Mouse (Mus musculus) forebrain, embryonic 12.5 days (tissue): Measurements from ENCODE around the gene Gdf3. TPM values are rescaled to one million over a fixed set of nuclear protein-coding genes. Genes with fewer than 3 reads are reported as not detected.

Experiments used
- ATAC-seq: fragments of 200-750 bp; cut with Nextera tagmentation; 2 replicates; pipeline ENCODE4 v1.8.0; 2017; ENCODE audit warnings: moderate TSS enrichment; ENCODE audit not compliant: low FRiP score
- H3K27ac ChIP-seq: fragments of 300-500 bp; sonication (generic); 2 replicates; pipeline ENCODE4 v1.5.1; 2016; ENCODE audit warnings: mild to moderate bottlenecking
- H3K27me3 ChIP-seq: fragments of 300-500 bp; sonication (generic); 2 replicates; pipeline ENCODE4 v1.6.1; 2016; ENCODE audit warnings: mild to moderate bottlenecking
- H3K36me3 ChIP-seq: fragments of 300-500 bp; sonication (generic); replicated peaks from 2 replicates; pipeline ENCODE4 v1.6.1; 2016; ENCODE audit warnings: mild to moderate bottlenecking
- H3K4me1 ChIP-seq: fragments of 300-500 bp; sonication (generic); 2 replicates; pipeline ENCODE4 v1.6.1; 2016
- H3K4me2 ChIP-seq: fragments of 300-500 bp; sonication (generic); 2 replicates; pipeline ENCODE4 v1.6.1; 2016; ENCODE audit warnings: mild to moderate bottlenecking, moderate library complexity
- H3K4me3 ChIP-seq: fragments of 300-500 bp; sonication (generic); replicated peaks from 2 replicates; pipeline ENCODE4 v1.5.1; 2016; ENCODE audit warnings: mild to moderate bottlenecking
- H3K9ac ChIP-seq: fragments of 300-500 bp; sonication (generic); 2 replicates; pipeline ENCODE4 v1.6.1; 2016; ENCODE audit warnings: mild to moderate bottlenecking
- H3K9me3 ChIP-seq: fragments of 300-500 bp; sonication (generic); 2 replicates; pipeline ENCODE4 v1.6.1; 2016
- WGBS: fragments of 180-500 bp; shearing (Covaris S2); methylation state at CpG from one replicate; pipeline ENCODE4 v1.1.7; 2016; 5-methylcytosine and 5-hydroxymethylcytosine counted together
- polyA plus RNA-seq: library from polyadenylated mRNA; unstranded; fragments of >200 nt; fragmentation: Nextera tagmentation; extraction: Ambion mirVana; gene quantifications from 2 replicates; pipeline ENCODE4 v1.2.1, GENCODE M21; 2016

Gene Gdf3
- polyA plus RNA-seq, 1 experiment from 2014 or later, result not detected

DNA sequence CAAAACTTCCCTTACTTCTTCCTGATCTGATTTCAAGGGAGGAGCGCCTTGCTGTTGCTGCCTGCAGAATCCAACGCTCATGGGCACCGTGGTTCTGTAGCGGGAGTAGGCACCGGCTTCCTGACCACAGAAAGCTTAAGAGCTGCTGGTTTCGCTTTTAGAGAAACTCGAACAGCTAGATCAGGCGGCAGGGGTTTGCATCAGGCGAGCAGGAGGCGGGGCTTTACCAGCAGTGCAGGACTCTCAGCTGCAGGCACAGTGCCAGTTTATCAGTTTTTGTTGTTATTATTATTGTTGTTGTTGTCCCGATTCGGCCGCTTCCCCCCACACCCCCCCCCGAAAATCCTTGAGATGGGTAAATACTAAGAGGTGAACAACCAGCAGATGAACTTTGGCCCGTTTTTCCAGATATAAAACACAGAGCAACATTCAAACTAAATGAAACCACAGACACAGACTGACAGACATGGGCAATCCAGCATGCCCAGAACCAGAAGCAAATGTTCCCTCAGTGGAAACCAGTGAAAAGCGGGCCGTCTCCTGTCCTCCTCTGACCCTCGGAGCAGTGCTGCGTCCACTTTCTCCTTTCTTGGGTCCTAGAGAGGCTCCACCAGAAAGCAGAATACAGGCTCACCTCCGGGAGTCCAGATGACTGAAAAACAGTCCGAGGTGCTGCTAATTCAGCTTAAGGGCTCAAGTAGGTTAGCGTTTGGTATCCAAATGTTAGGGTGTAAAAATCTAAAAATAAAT, 7.5 kb downstream of the Gdf3 start, which contains the start of gene Apobec1:
TSS of gene Apobec1 (minus strand) at position 203 of the 750 bp plus-strand sequence.
- Histone ChIP-seq H3K9ac (peak within 1 kb of the TSS; percentile 59), H3K4me3 (peak within 1 kb of the TSS; percentile 39), H3K4me2 (peak within 1 kb of the TSS; percentile 59), H3K27ac (no peak within 1 kb of the TSS), H3K9me3 (no peaks in the 10 kb centered on the region), H3K27me3 (no peaks in the 10 kb centered on the region), H3K4me1 (peaks cover 8% of the 10 kb centered on the region), H3K36me3 (no peaks in the 10 kb centered on the region)
- 10% methylated on average over 22 of the region's 22 CpGs for WGBS
- peak; percentile 68 for ATAC-seq

DNA sequence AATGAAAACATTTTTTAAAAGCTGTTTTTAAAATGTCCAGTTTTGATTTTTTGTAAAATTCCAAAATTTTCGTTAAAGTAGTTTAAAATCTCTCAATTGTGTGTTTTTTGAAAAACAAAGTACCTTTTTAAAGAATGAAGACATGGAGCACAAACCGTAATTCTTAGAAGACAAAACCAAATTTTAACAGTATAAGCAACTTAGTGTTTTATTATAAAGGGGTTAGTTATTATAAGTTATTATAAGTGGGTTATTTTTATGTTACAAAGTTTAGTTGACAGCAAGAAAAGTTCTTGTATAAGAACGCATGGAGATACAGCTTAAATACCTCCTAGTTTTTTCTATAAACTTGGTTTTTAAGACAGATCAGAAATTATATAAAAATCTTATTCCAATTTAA, 8.3 kb downstream of the Gdf3 start:
- Histone ChIP-seq H3K9me3 (no peaks in the 10 kb centered on the region), H3K27ac (no peak overlapping the region), H3K36me3 (no peaks in the 10 kb centered on the region), H3K9ac (no peak overlapping the region), H3K4me2 (peak overlapping the region; percentile 59), H3K4me3 (no peak overlapping the region), H3K27me3 (no peaks in the 10 kb centered on the region), H3K4me1 (peaks cover 8% of the 10 kb centered on the region)
- WGBS, result 92% methylated on average over 3 of the region's 3 CpGs
- ATAC-seq, result no peak

DNA sequence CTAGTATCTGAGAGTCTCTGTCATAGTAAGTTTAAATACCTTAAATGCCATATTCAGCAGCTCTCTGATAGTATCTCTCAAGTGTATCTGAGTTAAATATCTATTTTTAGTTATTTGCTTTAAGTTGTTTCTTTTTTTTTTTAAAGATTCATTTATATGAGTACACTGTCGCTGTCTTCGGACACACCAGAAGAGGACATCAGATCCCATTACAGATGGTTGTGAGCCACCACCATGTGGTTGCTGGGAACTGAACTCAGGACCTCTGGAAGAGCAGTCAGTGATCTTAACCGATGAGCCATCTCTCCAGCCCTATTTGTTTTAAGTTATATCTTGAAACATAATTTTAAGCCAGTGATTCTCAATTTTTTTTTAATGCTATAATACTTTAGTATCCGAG, 8.9 kb downstream of the Gdf3 start:
- H3K9ac ChIP-seq, result no peak overlapping the region
- H3K4me2 ChIP-seq, result no peak overlapping the region
- H3K27ac ChIP-seq, result no peak overlapping the region
- H3K27me3 ChIP-seq, result no peaks in the 10 kb centered on the region
- no peaks in the 10 kb centered on the region for H3K9me3 ChIP-seq
- WGBS, result 92% methylated on average over 4 of the region's 4 CpGs
- no peak overlapping the region for H3K4me3 ChIP-seq
- no peaks in the 10 kb centered on the region for H3K36me3 ChIP-seq
- H3K4me1 ChIP-seq, result peaks cover 8% of the 10 kb centered on the region
- ATAC-seq, result no peak

DNA sequence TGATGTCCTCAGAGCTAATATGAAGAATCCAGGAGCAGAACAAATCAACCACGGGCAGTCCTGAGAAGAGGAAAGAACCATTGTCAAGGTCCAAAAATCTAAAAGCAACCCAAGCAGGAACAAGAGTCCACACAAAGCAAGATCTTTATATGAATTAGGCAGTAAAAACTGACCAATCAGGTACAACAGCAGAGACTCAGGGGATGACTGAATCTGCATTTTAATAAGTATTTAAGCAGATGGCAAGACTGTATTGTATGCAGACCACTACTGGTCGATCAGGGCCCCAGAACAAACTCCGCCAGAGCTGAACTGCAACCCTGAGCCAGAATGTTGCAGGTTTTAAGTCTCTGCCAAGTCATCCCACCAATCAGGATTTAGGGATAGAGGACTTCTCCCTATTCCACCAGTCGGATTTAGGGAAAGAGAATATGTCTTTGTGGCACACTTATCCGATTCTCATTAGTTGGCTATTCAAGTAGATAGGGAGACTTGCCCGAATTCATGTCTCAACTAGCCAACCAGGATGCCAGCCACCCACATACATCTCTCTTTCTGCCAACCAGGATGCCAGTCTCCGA, 9.7 kb downstream of the Gdf3 start:
- 82% methylated on average over 7 of the region's 7 CpGs for WGBS
- no peak overlapping the region for H3K4me2 ChIP-seq
- no peaks in the 10 kb centered on the region for H3K9me3 ChIP-seq
- no peaks in the 10 kb centered on the region for H3K27me3 ChIP-seq
- H3K4me1 ChIP-seq, result peaks cover 8% of the 10 kb centered on the region
- H3K9ac ChIP-seq, result no peak overlapping the region
- no peak for ATAC-seq
- no peaks in the 10 kb centered on the region for H3K36me3 ChIP-seq
- no peak overlapping the region for H3K27ac ChIP-seq
- H3K4me3 ChIP-seq, result no peak overlapping the region

DNA sequence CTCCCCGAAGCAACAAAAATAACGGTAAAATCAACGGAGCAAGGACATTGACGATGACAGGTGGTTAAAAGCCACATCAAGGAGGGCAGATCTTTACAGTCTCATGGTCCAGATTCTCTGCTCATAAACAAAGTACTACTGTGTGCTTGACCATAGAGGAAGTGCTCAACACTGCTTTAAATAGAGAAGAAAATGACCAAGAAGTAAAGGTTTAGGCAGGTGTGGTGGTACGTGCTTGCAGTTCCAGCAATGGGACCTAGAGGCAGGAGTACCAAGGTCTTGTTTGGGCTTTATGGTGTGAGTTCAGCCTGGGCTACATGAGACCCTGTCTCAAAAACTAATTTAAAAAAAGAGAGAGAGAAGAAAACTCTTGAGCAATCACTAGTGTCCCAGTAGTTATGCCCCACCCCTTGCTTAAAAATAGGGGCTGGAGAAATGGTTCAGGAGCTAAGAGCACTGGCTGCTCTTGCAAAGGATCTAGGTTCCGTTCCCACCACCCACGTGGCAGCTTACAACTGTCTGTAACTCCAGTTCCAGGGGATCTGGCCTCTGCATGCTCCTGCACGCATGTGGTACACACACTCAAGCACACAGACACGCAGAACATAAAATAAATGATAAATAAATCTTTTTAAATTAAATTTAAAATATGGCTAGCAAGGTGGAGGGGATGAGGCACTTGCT, 10.7 kb downstream of the Gdf3 start:
- no peak for ATAC-seq
- Histone ChIP-seq H3K4me1 (peaks cover 8% of the 10 kb centered on the region), H3K4me3 (no peak overlapping the region), H3K4me2 (no peak overlapping the region), H3K9ac (no peak overlapping the region), H3K27ac (no peak overlapping the region), H3K27me3 (no peaks in the 10 kb centered on the region), H3K36me3 (no peaks in the 10 kb centered on the region), H3K9me3 (no peaks in the 10 kb centered on the region)
- 93% methylated on average over 9 of the region's 9 CpGs for WGBS

DNA sequence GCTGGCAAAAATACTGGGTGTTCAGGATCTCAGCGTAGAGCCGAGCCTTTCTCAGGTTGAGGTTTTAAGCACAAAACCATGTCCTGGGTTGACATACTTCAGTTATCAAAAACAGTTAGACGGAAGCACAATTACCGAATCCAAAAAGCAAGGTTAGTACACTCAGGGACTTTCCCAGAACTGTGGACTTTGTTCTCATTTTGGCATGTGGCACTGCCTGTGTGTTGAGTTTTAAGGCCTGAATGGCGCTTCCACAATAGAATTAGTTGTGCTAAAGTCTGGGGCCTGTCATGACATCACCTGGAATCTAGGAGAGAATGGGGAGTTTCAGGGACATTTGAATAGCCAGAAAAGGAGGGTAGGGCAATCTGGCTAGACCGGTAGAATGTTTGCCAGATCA, 11.5 kb downstream of the Gdf3 start:
- no peak for ATAC-seq
- WGBS, result 68% methylated on average over 6 of the region's 6 CpGs
- no peaks in the 10 kb centered on the region for H3K27me3 ChIP-seq

DNA sequence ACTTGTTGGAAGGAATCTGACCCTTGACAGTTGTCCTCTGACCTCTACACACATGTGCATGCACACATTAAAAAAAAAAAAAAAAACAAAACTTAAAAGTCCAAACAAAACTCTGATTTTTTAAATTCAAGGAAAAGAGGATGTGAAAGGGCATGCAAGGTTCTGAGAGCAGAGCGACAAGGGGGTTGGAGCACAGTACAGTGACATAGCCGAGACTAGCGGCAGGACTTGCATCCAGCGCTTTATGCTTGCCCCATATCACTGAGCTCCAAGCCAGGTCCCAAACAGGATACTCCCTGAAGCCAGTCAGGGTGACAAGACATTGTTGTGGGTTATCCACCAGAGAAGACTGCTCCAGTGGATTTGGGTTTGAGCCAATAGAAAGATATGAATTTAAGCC, 11.9 kb downstream of the Gdf3 start:
- 90% methylated on average over 4 of the region's 4 CpGs for WGBS

More for the DNA sequence above, 11.5 kb downstream of the Gdf3 start:
- H3K4me3 ChIP-seq, result no peak overlapping the region
- no peaks in the 10 kb centered on the region for H3K36me3 ChIP-seq
- H3K4me1 ChIP-seq, result peaks cover 8% of the 10 kb centered on the region
- H3K27ac ChIP-seq, result no peak overlapping the region
- no peaks in the 10 kb centered on the region for H3K9me3 ChIP-seq
- H3K9ac ChIP-seq, result no peak overlapping the region
- H3K4me2 ChIP-seq, result no peak overlapping the region

DNA sequence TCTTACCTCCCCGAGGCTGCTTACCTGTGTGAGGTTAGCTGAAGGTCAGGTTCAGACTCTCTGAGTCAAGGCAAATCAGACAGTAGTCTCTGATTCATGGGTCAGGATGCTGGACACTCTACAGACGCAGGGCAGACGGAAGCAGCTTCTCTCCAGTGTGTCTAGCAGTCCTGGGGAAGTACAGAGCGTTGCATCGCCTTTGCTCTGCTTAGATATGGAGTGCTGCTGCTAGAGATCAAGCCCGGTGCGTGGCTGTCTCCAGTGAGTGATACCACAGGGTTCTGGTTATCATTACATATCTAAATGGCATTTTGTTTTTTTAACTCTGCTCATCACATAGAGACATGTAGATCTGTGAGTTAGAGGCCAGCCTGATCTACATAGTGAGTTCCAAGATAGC, 13.3 kb downstream of the Gdf3 start:
- H3K4me3 ChIP-seq, result no peak overlapping the region
- no peaks in the 10 kb centered on the region for H3K36me3 ChIP-seq
- no peak overlapping the region for H3K4me2 ChIP-seq
- WGBS, result 93% methylated on average over 7 of the region's 7 CpGs
- H3K27ac ChIP-seq, result no peak overlapping the region
- H3K9ac ChIP-seq, result no peak overlapping the region
- no peaks in the 10 kb centered on the region for H3K9me3 ChIP-seq
- no peaks in the 10 kb centered on the region for H3K4me1 ChIP-seq
- H3K27me3 ChIP-seq, result no peaks in the 10 kb centered on the region
- no peak for ATAC-seq

More for the DNA sequence above, 11.9 kb downstream of the Gdf3 start:
- Histone ChIP-seq H3K9ac (no peak overlapping the region), H3K4me2 (no peak overlapping the region), H3K9me3 (no peaks in the 10 kb centered on the region), H3K36me3 (no peaks in the 10 kb centered on the region), H3K4me3 (no peak overlapping the region), H3K27me3 (no peaks in the 10 kb centered on the region), H3K4me1 (peaks cover 8% of the 10 kb centered on the region), H3K27ac (no peak overlapping the region)
- no peak for ATAC-seq

DNA sequence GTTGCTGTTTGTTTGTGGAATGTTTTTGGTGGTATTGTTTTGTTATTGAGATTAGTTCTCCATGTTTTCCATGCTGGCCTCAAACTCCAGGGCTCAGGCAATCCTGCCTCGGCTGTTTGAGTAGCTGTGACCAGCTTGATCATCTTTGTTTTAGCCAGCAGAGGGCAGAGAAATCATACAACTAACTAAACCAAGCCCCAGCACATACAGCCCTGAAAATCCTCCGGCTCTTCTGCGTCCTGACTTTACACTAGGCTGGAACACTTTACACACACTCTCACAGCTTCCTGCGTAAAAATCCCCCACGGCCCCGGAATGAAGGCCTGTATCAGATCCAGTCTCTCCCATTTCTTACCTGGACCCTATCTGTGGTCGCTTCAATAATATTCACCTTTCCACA, 14.2 kb downstream of the Gdf3 start:
- ATAC-seq, result no peak
- Histone ChIP-seq H3K9ac (no peak overlapping the region), H3K36me3 (no peaks in the 10 kb centered on the region), H3K9me3 (no peaks in the 10 kb centered on the region), H3K27me3 (no peaks in the 10 kb centered on the region), H3K4me2 (no peak overlapping the region), H3K4me1 (no peaks in the 10 kb centered on the region), H3K27ac (no peak overlapping the region), H3K4me3 (no peak overlapping the region)
- WGBS, result 42% methylated on average over 7 of the region's 7 CpGs

DNA sequence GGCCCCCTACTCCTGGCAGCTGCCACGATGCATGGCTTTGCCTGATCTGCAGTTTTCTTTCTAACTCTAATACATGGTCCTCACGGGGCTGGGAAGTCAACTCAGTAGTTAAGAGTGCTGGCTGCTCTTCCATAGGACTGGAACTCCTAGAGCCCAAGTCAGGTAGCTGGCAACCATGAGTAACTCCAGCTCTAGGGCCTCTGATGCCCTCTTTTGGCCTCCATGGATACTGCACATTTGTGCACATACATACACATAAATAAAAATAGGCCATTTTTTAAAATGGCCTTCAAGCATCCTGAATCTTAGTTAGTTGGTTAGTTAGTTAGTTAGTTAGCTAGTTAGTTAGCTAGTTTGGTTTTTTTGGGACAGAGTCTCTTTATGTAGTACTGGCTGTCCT, 17.0 kb downstream of the Gdf3 start:
- Histone ChIP-seq H3K4me2 (no peak overlapping the region), H3K9me3 (no peaks in the 10 kb centered on the region), H3K4me1 (no peaks in the 10 kb centered on the region), H3K9ac (no peak overlapping the region), H3K27ac (no peak overlapping the region), H3K36me3 (no peaks in the 10 kb centered on the region), H3K4me3 (no peak overlapping the region), H3K27me3 (no peaks in the 10 kb centered on the region)
- 92% methylated on average over 2 of the region's 2 CpGs for WGBS
- ATAC-seq, result no peak

DNA sequence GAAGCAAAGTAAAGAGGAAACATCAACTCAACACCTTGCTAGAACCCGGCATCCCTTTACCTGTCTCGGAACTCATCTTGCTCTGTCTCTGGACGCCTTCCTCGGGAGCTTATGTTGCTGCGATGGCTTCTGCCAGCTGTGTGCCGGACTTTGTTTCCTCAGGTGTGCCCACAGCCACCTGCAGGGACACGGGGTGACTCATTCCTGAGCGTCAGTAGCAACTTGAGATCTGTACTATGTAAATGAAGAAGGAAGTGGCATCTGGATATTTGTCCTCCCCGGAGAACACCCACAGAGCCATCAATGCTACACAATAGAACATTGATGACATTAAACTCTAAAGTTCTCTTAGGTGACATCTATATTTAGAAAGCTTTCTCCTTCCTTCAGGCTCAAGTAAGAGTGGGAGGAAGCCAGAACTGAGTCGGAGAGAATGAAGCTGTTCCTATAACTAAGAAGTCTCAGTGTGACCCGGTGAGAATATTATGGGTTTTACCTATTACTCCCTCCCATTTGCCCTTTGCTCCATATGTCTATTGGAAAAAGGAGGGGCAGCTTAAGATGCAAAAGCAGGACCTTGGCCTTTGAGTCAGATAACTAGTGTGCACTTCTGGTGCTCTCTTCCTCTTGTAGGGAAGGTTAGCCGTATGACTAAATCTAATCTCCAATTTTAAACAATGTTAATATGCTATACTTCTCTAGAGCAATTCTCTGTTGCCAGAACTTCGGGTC, 18.7 kb downstream of the Gdf3 start:
- ATAC-seq, result no peak
- no peaks in the 10 kb centered on the region for H3K9me3 ChIP-seq
- 89% methylated on average over 13 of the region's 13 CpGs for WGBS
- no peaks in the 10 kb centered on the region for H3K36me3 ChIP-seq
- no peak overlapping the region for H3K4me2 ChIP-seq
- H3K9ac ChIP-seq, result no peak overlapping the region
- no peaks in the 10 kb centered on the region for H3K4me1 ChIP-seq
- H3K27me3 ChIP-seq, result no peaks in the 10 kb centered on the region
- no peak overlapping the region for H3K4me3 ChIP-seq
- no peak overlapping the region for H3K27ac ChIP-seq

DNA sequence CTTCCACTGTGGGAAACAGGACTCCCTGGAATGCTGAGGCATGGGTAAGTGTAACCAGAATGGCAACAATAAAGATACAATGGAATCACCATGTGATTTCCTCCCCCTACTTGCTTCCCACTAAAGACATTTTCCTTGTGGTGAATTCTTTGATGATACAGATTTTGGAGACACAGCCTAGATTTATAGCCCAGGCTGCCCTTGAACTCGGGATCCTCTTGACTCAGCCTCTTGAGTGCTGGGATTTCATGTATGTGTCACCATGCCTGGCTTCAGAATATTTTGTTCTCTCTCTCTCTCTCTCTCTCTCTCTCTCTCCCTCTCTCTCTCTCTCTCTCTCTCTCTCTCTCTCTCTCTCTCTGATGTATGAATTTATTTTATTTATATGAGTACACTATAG, 30.8 kb downstream of the Gdf3 start:
- WGBS, result 78% methylated on average over 1 of the region's 1 CpGs
- ATAC-seq, result no peak
- no peaks in the 10 kb centered on the region for H3K4me1 ChIP-seq

More for the DNA sequence above, 30.8 kb downstream of the Gdf3 start:
- Histone ChIP-seq H3K4me2 (no peak overlapping the region), H3K9ac (no peak overlapping the region), H3K27ac (no peak overlapping the region), H3K9me3 (no peaks in the 10 kb centered on the region), H3K4me3 (no peak overlapping the region), H3K36me3 (no peaks in the 10 kb centered on the region), H3K27me3 (no peaks in the 10 kb centered on the region)
